Mouse (Mus musculus) embryonic facial prominence, embryonic 11.5 days (tissue): ENCODE measurements around the gene Zfp777. TPM values are rescaled to one million over a fixed set of nuclear protein-coding genes. Genes with fewer than 3 reads are reported as not detected.

Source experiments
- ATAC-seq: fragments of 200-750 bp; cut with Nextera tagmentation; replicated peaks from 2 replicates; pipeline ENCODE4 v1.8.0; 2017; ENCODE audit warnings: low read depth; ENCODE audit not compliant: insufficient number of reproducible peaks, low FRiP score, low TSS enrichment
- DNase-seq: peaks from one replicate; pipeline ENCODE4 v3.0.0-alpha.2; 2015; ENCODE audit warnings: low spot score
- H3K27ac ChIP-seq: fragments of 300-500 bp; sonication (generic); replicated peaks from 2 replicates; pipeline ENCODE4 v1.5.1; 2014; ENCODE audit warnings: mild to moderate bottlenecking, low read depth, low read length, control low read depth
- H3K27me3 ChIP-seq: fragments of 300-500 bp; sonication (generic); 2 replicates; pipeline ENCODE4 v1.6.1; 2014; ENCODE audit warnings: mild to moderate bottlenecking, low read length, moderate library complexity, mixed read lengths; ENCODE audit not compliant: control insufficient read depth, insufficient read depth
- H3K36me3 ChIP-seq: fragments of 300-500 bp; sonication (generic); replicated peaks from 2 replicates; pipeline ENCODE4 v1.6.1; 2014; ENCODE audit warnings: low read depth, mild to moderate bottlenecking, low read length, moderate library complexity, mixed read lengths; ENCODE audit not compliant: control insufficient read depth, insufficient read depth
- H3K4me1 ChIP-seq: fragments of 300-500 bp; sonication (generic); 2 replicates; pipeline ENCODE4 v1.6.1; 2014; ENCODE audit warnings: low read length, mixed read lengths; ENCODE audit not compliant: control insufficient read depth, insufficient read depth
- H3K4me2 ChIP-seq: fragments of 300-500 bp; sonication (generic); 2 replicates; pipeline ENCODE4 v1.6.1; 2014; ENCODE audit warnings: low read depth, mild to moderate bottlenecking, control low read depth, low read length, moderate library complexity
- H3K4me3 ChIP-seq: fragments of 300-500 bp; sonication (generic); 2 replicates; pipeline ENCODE4 v1.5.1; 2014; ENCODE audit warnings: low read depth, low read length, control low read depth
- H3K9ac ChIP-seq: fragments of 300-500 bp; sonication (generic); replicated peaks from 2 replicates; pipeline ENCODE4 v1.6.1; 2014; ENCODE audit warnings: mild to moderate bottlenecking, control low read depth, low read length
- H3K9me3 ChIP-seq: fragments of 300-500 bp; sonication (generic); replicated peaks from 2 replicates; pipeline ENCODE4 v1.6.1; 2016; ENCODE audit warnings: mild to moderate bottlenecking, low read length, inconsistent platforms, mixed read lengths; ENCODE audit not compliant: control insufficient read depth
- WGBS: fragments of 180-500 bp; shearing (Covaris S2); extraction: QIAGEN DNeasy Blood & Tissue Kit; methylation state at CpG from one replicate; pipeline ENCODE4 v1.1.7; 2014; 5-methylcytosine and 5-hydroxymethylcytosine counted together
- microRNA-seq: library from miRNA; unstranded; fragments of <30 nt; microRNA quantifications from one replicate; pipeline ENCODE4, GENCODE M21; 2016; ENCODE audit warnings: borderline number of aligned reads
- polyA plus RNA-seq: library from polyadenylated mRNA; unstranded; fragments of >200 nt; fragmentation: Nextera tagmentation; extraction: Ambion mirVana; gene quantifications from 2 replicates; pipeline ENCODE4 v1.2.1, GENCODE M21; 2014

The Zfp777 gene
- polyA plus RNA-seq, 1 experiment from 2014 or later: 7.8 TPM

- Histone ChIP-seq H3K4me1 (no peaks in the 10 kb centered on the region), H3K27me3 (no peaks in the 10 kb centered on the region), H3K9me3 (no peaks in the 10 kb centered on the region), H3K36me3 (no peaks in the 10 kb centered on the region), H3K27ac (no peak overlapping the region), H3K4me3 (no peak overlapping the region), H3K9ac (no peak overlapping the region), H3K4me2 (no peak overlapping the region)
- DNase-seq: no peak
- ATAC-seq: no peak
- 19% methylated on average over 2 of the region's 2 CpGs for WGBS
Observed at GRCm38 (mm10) chr6:47983936-47984335, 64.8 kb downstream of the Zfp777 start.

GRCm38 (mm10) chr6:47978897-47979368, 69.8 kb downstream of the Zfp777 start:
- no peaks in the 10 kb centered on the region for H3K9me3 ChIP-seq
- H3K4me1 ChIP-seq: no peaks in the 10 kb centered on the region
- no peak overlapping the region for H3K9ac ChIP-seq
- no peak overlapping the region for H3K4me3 ChIP-seq
- H3K4me2 ChIP-seq: no peak overlapping the region
- H3K36me3 ChIP-seq: no peaks in the 10 kb centered on the region
- 17% methylated on average over 6 of the region's 6 CpGs for WGBS
- no peak overlapping the region for H3K27ac ChIP-seq
- ATAC-seq (0 out of 2 replicates have a peak, but pooled peaks have one; percentile 67), DNase-seq (peak; percentile 64)
- no peaks in the 10 kb centered on the region for H3K27me3 ChIP-seq

GRCm38 (mm10) chr6:47974599-47974998, 74.1 kb downstream of the Zfp777 start:
- H3K4me1 ChIP-seq: no peaks in the 10 kb centered on the region
- H3K27ac ChIP-seq: no peak overlapping the region
- H3K4me2 ChIP-seq: no peak overlapping the region
- 81% methylated on average over 1 of the region's 1 CpGs for WGBS
- H3K27me3 ChIP-seq: no peaks in the 10 kb centered on the region
- H3K9me3 ChIP-seq: no peaks in the 10 kb centered on the region
- H3K36me3 ChIP-seq: no peaks in the 10 kb centered on the region
- no peak overlapping the region for H3K9ac ChIP-seq
- no peak for ATAC-seq
- DNase-seq: no peak
- no peak overlapping the region for H3K4me3 ChIP-seq

Small RNAs within 50 kb of the gene (microRNA-seq; reads per million reads assigned to microRNA genes)
- gene Gm24563: not detected

Other genes with a start within 250 kb of the Zfp777 start
- 324 and 338 TPM in 2 replicates for gene Pdia4, start 235.5 kb downstream of the Zfp777 start, polyA plus RNA-seq
- gene Zfp786, start 218.0 kb downstream of the Zfp777 start, polyA plus RNA-seq: 5.5 and 5.9 TPM in 2 replicates
- gene Zfp398, start 213.2 kb downstream of the Zfp777 start, polyA plus RNA-seq: 6.4 and 6.5 TPM in 2 replicates
- gene Zfp282, start 171.7 kb downstream of the Zfp777 start, polyA plus RNA-seq: 12.2 and 12.3 TPM in 2 replicates
- 13.6 and 14.0 TPM in 2 replicates for gene Zfp212, start 128.4 kb downstream of the Zfp777 start, polyA plus RNA-seq
- gene Zfp956, start 95.5 kb downstream of the Zfp777 start, polyA plus RNA-seq: 7.2 and 8.0 TPM in 2 replicates
- 21.3 and 25.6 TPM in 2 replicates for gene Zfp746, start 37.7 kb upstream of the Zfp777 start, polyA plus RNA-seq